Mouse (Mus musculus) neural tube, embryonic 14.5 days (tissue): Measurements from ENCODE around the gene Hus1b. TPM values are rescaled to one million over a fixed set of nuclear protein-coding genes. Genes with fewer than 3 reads are reported as not detected.

Source experiments
- polyA plus RNA-seq: library from polyadenylated mRNA; unstranded; fragments of >200 nt; fragmentation: Nextera tagmentation; extraction: Ambion mirVana; gene quantifications from 2 replicates; pipeline ENCODE4 v1.2.1, GENCODE M21; 2014

Gene Hus1b
- polyA plus RNA-seq, 1 experiment from 2014 or later: 0.35 TPM

Other genes with a start within 250 kb of the Hus1b start
- 0.09 TPM in 1 of 2 replicates, not detected in the other for gene Irf4, start 198.5 kb downstream of the Hus1b start, polyA plus RNA-seq
- 56.3 and 61.7 TPM in 2 replicates for gene Exoc2, start 26.3 kb upstream of the Hus1b start, polyA plus RNA-seq
- not detected in 2 replicates for gene Gm5447, start 26.4 kb upstream of the Hus1b start, polyA plus RNA-seq